Mouse (Mus musculus): ENCODE data around the gene Pcsk6. TPM values are rescaled to one million over a fixed set of nuclear protein-coding genes. Genes with fewer than 3 reads are reported as not detected.
"Not testable (repeated sequence)": the region's sequence is repeated elsewhere in the genome, so short reads cannot be mapped to it uniquely, and the experiment has no call there.

Pcsk6 gene
- total RNA-seq, 1 experiment from 2014 or later = not detected

DNA sequence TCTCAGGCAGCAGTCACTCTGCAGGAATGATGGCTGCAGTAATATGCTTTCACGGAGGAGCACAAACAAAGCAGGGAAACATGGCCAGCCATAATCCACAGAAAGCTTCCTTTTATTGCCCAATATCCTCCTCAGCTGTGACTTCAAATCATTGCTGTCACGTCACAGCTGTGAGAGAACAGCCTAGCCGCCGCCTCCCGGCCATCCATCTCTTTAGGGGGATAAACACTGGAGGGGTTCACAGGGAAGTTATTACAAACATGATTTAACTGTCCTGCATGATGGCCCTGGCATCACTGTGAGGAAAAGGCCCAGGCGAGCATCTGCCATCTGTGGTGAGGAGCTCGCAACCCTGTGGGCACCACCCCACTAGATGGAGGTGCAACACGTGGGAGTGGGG lies 175.3 kb downstream of the Pcsk6 start:
- no peak for ATAC-seq (replicated peaks; ENCODE audit: insufficient number of reproducible peaks, low FRiP score, low TSS enrichment, poor library complexity, severe bottlenecking)

DNA sequence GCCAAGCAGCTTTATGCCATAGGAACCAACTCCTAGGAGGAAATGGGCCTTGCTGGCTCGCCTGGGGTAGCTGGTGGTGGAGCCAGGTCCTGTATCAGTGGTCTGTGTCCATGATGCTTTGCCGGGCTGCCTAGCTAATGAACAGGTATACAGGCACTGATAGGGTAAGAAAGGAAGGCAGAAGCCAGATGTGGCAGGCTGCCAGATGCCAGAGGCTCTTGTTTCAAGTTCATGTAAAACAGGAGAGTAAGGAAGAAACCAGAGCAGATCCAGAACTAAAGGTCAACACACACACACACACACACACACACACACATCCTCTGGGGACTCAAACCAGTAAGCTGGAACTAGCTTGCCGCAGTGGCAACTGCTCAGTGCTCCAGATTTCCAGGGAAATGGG lies 176.7 kb downstream of the Pcsk6 start:
- ATAC-seq (replicated peaks; ENCODE audit: insufficient number of reproducible peaks, low FRiP score, low TSS enrichment, poor library complexity, severe bottlenecking) = no peak

DNA sequence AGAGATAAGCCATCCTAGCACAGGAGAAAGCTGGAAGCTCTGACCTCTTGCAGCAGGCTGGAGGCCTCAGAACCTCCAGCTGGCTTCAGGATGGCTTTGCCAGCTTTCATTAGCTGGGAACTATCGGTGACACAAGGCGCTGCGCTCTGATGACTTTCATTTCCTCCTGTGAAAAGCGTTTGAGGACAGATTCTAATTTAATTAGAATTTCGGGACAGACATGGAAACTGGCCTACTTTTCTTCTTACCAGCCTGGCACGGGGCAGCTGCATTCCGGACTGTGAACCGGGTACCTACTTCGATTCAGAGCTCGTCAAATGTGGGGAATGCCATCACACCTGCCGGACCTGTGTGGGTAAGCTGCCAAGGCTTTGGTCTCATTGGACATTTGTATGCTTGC lies 177.2 kb downstream of the Pcsk6 start:
- no peak for ATAC-seq (replicated peaks; ENCODE audit: insufficient number of reproducible peaks, low FRiP score, low TSS enrichment, poor library complexity, severe bottlenecking)

DNA sequence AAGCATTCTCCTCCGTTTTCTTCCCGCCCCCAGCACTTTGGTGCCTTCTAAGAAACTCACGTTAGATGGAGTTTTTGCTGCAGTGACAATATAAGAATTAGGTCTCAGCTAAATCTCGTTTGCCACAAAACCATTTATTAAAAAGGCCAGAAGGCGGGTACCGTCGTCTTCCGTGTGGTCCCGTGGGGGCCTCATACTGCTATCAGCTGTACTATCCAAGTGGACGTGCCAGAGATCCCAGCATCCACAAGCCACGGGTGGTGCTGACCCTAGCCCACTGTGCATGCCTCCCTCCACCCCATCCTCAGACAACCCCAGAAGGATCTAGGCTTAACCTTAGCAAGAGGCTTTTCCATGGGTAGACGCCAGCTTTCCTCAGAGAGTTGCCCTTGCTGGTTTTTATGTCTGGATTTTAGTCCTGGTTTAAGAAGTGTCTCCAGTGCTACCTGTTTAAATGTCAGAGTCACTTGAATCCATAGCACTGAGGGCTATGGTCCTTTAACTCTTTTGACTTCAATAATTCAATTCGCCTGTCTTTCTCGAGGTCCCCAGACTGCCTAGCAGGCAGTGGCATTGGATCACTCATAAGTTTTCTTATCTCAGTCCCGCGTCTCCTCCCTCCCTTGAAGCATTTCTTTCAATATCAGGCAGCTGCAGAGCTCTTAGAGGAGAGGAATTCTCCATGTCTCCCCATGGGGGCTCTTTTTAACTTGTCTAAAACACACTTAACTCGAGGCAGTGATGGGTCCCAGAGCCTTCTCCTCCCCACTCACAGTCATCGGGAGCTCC lies 178.7 kb downstream of the Pcsk6 start:
- ATAC-seq (replicated peaks; ENCODE audit: insufficient number of reproducible peaks, low FRiP score, low TSS enrichment, poor library complexity, severe bottlenecking) = no peak

DNA sequence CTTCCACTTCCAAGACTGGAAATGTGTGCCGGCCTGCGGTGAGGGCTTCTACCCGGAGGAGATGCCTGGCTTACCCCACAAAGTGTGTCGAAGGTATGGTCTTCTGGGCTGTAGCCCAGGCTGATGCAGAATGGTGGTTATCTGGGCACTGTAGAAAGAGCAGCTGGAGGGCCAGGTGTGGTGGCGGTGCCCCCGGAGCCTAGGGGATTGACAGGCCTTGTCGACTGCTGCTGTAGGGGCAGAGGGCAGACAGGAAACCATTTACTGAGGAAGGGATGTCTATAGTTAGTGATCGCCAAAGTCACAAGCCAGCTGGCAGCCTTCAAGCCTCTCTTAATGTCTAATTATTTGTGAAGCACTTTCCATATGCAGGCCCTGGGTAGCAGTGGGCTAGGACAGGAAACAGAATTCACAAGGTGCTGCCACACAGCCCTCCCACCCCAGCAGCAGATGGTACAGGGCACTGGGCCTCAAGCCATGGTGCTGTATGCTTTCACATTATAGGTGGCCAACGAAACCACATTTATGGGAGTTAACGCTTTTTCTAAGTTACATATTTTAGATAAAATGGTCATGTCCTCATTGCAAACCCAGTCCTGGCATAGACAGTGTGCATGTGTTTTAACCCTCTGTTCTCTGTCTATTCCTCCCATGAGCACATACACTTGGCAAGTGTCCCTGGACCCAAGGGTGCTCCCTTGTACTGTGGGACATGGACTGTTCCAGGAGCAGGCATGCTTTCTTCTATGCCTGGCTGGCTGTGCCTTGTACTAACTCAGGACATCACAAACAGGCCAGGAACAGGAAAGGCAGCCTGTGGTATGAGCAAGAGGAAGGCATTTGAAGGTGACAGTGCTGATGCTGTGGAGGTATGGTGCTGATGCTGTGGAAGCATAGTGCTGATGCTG lies 182.3 kb downstream of the Pcsk6 start, which contains the start of gene Gm45213:
Gene Gm45213, plus strand, starts transcription at position 51 of the 908 bp plus-strand sequence.
- no peak for ATAC-seq (replicated peaks; ENCODE audit: insufficient number of reproducible peaks, low FRiP score, low TSS enrichment, poor library complexity, severe bottlenecking)

DNA sequence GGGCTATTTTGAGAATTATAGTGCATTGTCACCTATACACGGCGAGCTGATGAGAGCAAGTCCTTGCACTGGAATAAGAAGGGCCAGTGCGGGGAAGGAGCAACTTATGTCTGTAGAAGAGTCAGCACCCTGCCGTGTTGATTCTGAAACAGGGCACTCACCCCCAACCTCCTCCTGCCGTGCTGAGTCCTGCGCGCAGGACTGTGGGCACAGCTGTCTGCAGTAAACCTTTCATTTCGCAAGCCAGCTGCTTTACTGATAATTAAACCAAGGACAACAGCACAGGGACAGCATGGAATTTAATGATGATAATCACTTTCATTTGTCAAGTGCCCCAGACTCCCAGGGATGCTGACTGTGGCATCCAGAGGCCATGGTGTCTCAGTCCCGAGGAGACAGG lies 183.1 kb downstream of the Pcsk6 start:
- no peak for ATAC-seq (replicated peaks; ENCODE audit: insufficient number of reproducible peaks, low FRiP score, low TSS enrichment, poor library complexity, severe bottlenecking)

DNA sequence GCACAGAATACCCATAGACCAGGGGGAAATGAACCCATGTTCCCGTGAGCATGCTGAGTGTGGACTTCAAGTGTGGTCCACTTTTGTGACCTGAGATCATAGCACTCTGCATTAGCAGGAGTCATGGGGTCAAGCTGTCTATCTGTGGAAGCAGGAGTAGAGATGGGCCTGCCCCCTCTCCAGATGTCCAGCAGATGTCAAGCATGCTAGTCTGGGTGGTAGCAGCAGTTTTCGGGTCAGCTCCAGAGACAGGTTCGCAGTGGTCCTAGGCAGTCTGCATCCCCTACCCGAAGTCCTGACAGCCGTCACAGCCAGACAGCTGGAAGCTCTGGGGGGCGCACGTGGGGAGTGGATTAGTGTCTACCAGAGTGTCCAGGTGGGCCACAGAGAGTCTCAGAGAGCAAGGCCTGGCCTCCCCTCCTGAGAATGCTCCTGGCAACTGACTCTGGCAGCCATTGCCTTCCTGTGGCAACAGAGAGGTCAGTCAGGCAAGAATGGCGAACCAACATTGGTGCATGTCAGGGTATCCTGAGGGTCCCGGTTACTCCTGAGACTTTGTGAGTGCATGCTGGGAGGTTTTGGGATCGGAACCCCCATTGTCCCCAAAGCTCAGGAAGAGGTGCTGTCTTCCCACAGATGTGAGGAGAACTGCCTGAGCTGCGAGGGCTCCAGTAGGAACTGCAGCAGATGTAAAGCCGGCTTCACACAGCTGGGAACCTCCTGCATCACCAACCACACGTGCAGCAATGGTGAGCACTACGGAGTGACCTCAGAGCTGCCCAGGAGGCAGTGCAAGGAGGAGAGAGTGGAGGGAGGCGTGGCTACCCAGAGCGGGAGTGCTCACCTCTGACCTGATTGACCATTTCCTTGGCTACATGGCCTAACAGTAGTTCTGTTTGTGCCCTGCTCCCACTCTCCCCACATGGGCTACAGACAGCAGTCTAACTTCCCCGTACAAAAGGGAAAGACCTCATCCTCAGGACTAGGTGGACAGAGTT lies 185.7 kb downstream of the Pcsk6 start:
- no peak for ATAC-seq (replicated peaks; ENCODE audit: insufficient number of reproducible peaks, low FRiP score, low TSS enrichment, poor library complexity, severe bottlenecking)

DNA sequence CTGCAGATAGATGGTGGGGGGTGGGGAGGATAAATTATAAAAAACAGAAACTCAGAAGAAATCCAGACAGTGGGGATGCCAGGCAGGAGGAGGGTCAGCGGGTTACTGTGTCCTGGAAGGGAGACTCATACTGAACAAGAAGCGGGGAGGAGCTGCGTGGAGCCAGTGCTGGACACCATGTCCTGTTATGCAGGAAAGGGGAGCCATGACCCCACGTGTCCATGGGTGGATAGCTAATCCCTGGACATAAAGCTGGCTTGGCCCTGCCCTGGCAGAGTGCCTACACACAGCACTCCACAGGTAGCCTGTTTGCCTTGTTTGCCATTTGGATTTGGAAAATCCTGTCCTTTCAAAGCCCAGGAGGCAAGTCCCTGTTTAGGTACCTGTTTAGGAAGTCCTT lies 186.4 kb downstream of the Pcsk6 start:
- ATAC-seq (replicated peaks; ENCODE audit: insufficient number of reproducible peaks, low FRiP score, low TSS enrichment, poor library complexity, severe bottlenecking) = no peak

DNA sequence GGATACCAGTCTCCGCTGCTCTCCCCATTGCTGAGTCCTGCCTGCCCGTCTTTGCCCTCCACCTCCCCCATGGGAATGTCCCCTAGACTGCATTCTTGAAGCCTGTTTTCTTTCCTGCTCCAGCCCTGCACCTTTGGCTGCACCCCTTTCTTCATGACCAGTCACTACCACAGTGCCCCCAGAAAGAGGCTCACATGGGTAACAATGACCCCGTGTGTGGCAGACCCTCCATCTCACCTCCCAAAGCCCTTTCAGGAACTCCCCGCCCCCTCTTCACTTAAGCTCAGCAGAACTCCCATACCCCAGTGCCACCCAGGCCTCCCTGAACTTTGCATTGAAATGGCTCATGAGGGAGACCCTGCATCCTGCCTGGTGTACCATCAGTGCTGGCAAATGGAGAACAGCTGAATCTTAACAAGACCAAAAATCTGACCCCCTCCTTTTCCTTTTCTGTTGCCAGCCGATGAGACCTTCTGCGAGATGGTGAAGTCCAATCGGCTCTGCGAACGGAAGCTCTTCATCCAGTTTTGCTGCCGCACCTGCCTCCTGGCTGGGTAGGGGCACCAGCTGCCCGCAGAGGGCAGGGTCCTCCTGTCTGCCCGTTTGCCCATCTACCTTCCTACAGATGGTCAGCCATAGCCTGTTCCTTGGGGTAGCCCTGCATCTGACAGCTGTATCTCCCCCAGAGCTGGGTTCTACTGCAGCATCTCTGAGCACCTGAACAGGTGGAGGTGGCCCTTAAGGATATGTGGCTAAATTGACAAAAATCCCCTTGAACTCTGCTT lies 187.1 kb downstream of the Pcsk6 start:
- ATAC-seq (replicated peaks; ENCODE audit: insufficient number of reproducible peaks, low FRiP score, low TSS enrichment, poor library complexity, severe bottlenecking) = no peak

DNA sequence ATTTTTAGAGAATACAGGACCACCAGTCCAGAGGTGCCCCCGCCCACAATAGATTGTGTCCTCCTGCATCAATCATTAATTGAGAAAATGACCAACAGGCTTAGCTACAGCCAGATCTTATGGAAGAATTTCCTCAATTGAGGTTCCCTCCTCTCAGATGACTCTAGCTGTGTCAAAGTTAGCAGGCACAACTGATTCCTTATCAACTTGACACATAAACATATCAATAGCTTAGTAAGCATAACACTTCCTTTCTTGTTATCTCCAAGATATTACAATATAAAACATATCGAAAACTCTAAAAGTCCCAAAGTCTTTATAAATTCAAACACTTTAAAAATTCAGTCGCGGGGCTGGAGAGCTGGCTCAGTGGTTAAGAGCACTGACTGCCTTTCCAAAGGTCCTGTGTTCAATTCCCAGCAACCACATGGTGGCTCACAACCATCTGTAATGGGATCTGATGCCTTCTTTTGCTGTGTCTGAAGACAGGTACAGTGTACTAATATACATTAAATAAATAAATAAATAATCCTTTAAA lies 192.5 kb downstream of the Pcsk6 start:
- no peak for ATAC-seq (replicated peaks; ENCODE audit: insufficient number of reproducible peaks, low FRiP score, low TSS enrichment, poor library complexity, severe bottlenecking)

DNA sequence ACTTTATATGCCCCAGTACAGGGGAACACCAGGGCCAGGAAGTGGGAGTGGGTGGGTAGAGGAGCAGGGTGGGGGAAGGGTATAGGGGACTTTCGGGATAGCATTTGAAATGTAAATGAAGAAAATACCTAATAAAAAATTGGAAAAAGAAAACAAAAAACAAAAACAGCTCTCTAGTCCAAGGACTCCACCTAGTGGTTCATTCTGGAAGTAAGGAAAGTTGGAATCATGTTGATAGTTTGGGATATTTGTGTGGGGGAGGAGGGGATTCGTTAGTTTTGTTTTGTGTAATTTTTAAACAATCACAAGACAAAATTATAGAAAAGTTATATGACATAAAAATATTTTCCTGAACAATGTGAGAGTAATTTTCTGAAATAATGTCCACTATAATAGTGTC lies 193.8 kb downstream of the Pcsk6 start:
- not testable (repeated sequence) for ATAC-seq (replicated peaks; ENCODE audit: insufficient number of reproducible peaks, low FRiP score, low TSS enrichment, poor library complexity, severe bottlenecking)

DNA sequence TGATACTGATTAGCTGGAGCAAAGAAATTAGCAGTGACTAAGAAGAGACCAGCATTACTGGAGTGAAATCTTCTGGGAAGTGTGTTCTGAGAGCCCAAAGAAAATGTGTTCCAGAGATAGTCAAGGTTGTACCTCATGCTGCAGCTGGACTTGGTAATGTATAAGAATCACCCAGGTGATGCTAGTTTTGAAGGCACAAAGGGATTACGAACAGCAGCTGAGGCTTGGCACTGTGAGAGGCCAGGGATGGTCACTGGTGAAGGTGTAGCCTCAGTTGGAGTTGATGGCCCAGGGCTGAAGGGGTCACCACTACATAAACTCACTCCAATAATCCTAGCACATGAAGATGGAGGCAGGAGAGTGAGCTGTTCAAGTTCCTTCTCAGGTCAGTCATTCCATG lies 197.2 kb downstream of the Pcsk6 start, which contains the start of gene Snrpa1:
Gene Snrpa1, plus strand, starts transcription at position 301 of the 400 bp plus-strand sequence.
- no peak for ATAC-seq (replicated peaks; ENCODE audit: insufficient number of reproducible peaks, low FRiP score, low TSS enrichment, poor library complexity, severe bottlenecking)

DNA sequence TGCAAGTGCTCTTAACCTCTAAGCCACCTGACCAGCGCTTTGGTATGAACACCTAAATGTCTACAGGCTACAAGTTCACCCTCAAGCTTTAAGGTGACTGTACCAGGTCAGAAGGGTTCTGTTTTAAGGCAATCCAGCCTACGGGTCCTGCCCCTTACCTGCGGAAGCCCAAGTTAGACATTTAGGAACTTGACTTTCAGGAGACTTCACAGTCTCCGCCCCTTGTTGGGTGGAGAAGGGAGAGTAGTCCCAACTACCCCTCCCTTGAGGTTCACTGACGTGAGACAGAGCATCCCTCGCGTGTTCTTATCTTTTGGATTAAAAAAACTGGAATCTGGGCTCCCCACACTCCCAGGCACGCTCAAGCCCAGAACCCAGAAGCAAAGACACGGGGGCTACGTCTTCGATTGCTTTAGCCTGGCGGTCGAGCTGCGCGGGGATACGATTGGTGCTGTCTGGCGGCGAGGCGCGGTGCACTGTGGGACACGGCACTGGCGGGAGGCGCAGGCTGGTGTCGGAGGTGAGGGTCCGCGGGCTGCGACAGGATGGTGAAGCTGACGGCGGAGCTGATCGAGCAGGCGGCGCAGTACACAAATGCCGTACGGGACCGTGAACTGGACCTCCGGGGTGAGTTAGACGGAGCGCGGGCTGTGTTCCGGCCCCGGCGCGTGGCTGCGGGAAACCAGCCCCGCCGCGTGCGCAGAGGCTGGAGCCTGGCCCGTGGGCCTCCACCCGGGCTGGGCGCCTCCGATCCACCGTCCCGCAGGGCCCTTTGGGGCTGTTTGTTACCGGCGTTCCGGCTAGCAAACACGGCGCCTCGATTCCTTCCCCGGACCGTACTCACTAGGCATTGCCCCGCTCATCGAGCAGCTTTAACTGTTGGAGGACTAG lies 198.8 kb downstream of the Pcsk6 start:
- ATAC-seq (replicated peaks; ENCODE audit: insufficient number of reproducible peaks, low FRiP score, low TSS enrichment, poor library complexity, severe bottlenecking) = peak; percentile 94

DNA sequence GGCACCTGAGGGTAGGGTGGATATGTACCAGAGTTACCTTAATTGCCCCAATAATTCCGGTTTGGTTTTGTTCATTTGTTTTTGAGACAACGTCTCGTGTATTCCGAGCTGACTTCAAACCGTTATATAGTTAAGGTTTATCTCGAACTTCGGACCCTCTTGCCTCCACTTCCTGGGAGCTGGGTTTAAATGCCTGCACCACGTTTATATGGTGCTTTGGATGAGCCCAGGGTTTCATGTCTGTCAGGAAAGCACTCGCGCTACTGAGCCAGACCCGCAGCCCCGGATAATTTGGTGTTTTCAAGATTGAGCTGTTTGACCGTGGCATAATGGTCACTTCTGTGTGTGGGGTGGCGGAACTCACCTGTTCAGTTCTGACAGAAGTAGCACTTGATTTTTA lies 199.5 kb downstream of the Pcsk6 start:
- ATAC-seq (replicated peaks; ENCODE audit: insufficient number of reproducible peaks, low FRiP score, low TSS enrichment, poor library complexity, severe bottlenecking) = no peak

DNA sequence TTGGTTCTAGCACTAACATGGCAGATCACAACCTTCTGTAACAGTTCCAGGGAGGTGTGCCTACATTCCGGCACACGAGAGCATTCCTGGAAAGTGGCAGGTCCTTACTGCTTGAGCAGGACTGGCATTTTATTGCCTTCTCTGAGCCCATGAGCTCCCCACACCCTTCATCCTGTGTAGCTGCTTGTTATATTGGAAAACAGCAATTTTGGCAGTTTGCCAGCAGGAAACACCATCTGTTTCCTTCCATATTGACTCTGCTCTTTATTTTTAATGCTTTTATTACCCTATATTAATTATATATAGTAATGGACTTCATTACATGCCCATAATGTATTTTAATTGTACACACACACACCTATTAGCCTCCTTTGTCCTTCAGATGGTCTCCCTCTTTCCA lies 214.9 kb downstream of the Pcsk6 start:
- ATAC-seq (replicated peaks; ENCODE audit: insufficient number of reproducible peaks, low FRiP score, low TSS enrichment, poor library complexity, severe bottlenecking) = no peak

DNA sequence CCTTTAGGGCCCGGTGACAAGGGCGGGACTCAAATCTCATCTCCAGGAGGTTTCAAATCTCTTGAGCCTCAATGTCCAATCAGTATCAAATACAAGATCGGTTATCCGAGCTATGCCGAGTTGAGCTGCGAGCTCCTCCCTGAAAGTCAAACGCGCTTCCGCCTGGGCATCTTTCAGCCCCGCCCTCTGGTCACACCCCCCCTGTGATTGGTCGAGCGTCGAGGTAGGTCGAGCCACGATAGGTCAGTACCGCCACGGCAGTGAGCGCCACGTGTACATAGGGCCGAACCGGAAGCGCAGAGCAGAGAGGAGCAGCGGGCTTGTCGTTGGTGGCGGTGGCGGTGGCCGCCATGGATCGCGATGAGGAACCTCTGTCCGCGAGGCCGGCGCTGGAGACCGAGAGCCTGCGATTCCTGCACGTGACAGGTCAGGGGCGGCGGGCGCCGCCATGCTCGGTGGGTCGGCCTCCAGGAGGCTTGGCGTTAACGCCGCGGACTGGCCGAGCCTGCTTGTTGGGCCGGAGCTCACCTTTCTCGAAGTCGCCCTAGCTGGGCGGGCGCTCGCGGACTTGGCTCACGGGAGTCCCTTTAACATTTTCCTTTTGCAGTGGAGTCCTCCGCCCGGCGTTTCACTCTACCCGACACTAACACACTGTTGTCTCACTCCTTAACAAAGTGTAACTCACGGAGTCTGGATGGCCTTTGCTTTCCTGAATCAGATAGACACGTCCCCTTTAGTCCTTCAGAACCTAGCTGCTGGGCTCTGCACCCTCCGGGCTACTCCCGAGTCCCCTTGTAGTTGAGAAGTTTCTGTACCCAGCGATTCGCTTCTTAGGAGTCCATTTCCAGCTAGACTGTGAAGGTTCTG lies 218.1 kb downstream of the Pcsk6 start, which contains the start of gene Selenos:
Gene Selenos, plus strand, starts transcription at position 286 of the 867 bp plus-strand sequence.
- ATAC-seq (replicated peaks; ENCODE audit: insufficient number of reproducible peaks, low FRiP score, low TSS enrichment, poor library complexity, severe bottlenecking) = peak; percentile 99

All from monocyte, adult 5-6 weeks (primary cell).